Mouse (Mus musculus): ENCODE measurements at regions not wholly inside any gene's neighbourhood (a gene's known extent, or its start where the extent isn't known, plus 50 kb on each side); places are given as distances from the start of the nearest gene placed in this dataset.

DNA sequence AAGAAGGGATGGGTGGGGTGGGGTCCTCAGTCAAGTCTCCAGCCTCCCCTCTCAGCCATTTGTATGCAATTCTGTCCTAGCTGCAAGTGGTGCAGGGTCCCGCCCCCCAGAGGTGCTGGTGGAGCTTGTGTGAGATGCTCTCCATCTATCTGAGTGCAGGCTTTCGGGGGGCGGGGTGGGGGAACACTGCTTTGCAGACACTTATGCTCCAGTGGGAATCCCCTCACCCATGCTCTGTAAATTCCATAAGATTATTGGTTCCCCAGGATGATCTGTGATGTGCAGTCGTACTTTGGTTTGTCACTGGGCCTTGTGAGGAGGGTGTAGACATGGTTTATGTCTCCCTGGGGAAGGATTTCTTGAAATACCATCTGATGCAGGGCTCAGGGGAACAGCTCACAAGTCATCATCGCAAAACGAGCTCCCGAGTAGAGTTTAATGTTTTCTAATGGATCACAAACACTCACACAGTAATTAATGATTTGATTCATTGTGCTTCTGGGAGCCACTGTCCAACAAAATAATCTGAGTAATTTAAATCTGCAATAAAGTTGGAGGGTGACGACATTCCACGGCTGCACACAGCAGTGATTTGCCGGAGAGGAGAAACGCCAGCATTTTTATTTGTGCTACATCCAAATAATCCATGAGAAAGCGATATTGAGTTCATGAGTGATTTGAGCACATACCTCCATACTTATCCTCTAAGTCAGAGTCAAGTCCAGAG lies 540.3 kb upstream of the Hs6st1 start:
- TF ChIP-seq CTCF (conservative IDR thresholded peaks at IDR 0.05; ENCODE audit: insufficient read depth, insufficient read length, low read depth, low read length) (no peak), POLR2A (IDR thresholded peaks at IDR 0.05; ENCODE audit: low read depth, low read length) (no peak)

Measured in kidney, adult 2 months (tissue).